Mouse (Mus musculus): ENCODE measurements at regions not wholly inside any gene's neighbourhood (a gene's known extent, or its start where the extent isn't known, plus 50 kb on each side); places are given as distances from the start of the nearest gene placed in this dataset.

GRCm38 (mm10) chr6:95934561-95934960 is 178.4 kb upstream of the Fam19a1 start:
- TF ChIP-seq CTCF (IDR thresholded peaks at IDR 0.05; ENCODE audit: low read depth, low read length) (no peak), POLR2A (IDR thresholded peaks at IDR 0.05; ENCODE audit: extremely low read depth, insufficient read depth, low read length) (no peak)

Measured in liver, adult 2 months (tissue).